Mouse (Mus musculus) ovary, postnatal 36 days (tissue): Measurements from ENCODE around the gene Pin1.
A peak's percentile ranks its signal among the peaks of the same experiment; 100 is the strongest.
"Not testable (repeated sequence)": the region's sequence is repeated elsewhere in the genome, so short reads cannot be mapped to it uniquely, and the experiment has no call there.

ENCODE experiments used
- DNase-seq: peaks from one replicate; pipeline ENCODE4 v3.0.0; 2022; ENCODE audit warnings: low spot score, mixed read lengths

The Pin1 gene

DNA sequence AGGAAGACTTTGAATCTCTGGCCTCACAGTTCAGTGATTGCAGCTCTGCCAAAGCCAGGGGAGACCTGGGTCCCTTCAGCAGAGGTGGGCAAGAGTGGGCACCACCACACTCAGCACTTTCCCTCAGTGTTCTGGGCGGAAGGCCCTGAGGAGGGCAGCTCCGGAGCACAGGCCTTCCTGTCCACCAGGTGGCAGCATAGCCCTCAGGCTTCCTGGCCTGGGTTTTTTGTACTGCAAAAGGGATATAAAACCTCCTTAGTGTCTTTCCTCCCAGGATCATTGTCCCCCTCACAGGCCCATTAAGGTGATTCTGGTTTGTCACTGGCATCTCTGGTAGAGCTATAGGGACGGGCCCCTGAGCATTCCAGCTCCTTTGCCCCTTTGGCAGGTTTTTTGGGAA is 10.4 kb downstream of the Pin1 start:
- DNase-seq: peak; percentile 59

DNA sequence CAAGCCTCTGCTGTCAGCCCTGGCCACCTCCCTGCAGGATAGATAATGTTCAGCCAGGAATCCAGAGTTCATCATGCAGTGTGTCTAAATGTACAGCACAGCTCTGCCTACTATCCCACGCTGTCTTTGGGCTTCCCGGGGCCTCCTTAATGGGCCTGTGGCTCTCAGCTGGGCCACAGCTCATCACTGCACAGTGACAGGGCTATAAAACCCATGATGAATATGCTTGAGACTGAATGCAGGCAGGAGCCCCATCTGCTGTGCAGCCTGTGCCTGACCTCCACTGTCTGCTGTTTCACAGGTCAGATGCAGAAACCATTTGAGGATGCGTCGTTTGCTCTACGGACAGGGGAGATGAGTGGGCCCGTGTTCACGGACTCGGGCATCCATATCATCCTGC is 11.0 kb downstream of the Pin1 start:
- no peak for DNase-seq

DNA sequence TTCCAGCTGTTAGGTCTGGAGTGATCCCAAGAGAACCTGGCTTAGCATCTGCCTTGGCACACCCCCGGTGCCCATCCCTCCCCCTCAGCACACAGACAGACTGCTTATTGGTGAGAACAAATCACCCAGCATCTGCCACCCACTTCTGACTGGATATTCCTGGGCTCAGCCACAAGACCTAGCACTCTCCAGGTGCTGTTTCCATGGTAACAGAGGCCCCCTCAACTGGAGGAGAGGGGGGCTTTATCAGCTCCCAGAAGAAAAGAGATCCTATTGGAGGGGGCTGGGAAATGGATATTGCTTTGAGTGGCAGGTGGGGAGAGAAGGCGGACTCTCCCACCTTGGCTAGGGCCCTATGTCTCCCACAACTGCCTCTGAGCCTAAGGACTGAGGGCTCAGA is 12.1 kb downstream of the Pin1 start:
- DNase-seq: no peak

DNA sequence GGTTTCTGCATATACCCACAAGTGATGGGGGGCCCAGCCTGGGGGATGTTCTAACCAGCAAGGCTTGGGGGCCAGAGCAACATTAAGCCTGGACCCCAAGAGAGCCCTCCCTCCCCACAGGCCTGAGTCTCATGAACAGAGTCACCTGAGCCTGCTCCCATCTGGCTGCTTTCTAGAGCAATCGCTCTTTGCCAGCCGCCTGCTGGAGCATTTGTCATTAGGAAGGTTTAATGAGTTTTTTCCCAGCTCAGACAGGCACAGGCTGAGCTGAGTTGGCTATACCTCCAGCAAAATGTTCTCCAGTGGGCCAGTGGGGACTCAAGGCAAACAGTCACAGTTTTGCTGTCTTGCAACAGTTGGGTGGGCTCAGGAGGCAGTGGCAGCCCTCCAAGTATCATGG is 12.5 kb downstream of the Pin1 start:
- no peak for DNase-seq

DNA sequence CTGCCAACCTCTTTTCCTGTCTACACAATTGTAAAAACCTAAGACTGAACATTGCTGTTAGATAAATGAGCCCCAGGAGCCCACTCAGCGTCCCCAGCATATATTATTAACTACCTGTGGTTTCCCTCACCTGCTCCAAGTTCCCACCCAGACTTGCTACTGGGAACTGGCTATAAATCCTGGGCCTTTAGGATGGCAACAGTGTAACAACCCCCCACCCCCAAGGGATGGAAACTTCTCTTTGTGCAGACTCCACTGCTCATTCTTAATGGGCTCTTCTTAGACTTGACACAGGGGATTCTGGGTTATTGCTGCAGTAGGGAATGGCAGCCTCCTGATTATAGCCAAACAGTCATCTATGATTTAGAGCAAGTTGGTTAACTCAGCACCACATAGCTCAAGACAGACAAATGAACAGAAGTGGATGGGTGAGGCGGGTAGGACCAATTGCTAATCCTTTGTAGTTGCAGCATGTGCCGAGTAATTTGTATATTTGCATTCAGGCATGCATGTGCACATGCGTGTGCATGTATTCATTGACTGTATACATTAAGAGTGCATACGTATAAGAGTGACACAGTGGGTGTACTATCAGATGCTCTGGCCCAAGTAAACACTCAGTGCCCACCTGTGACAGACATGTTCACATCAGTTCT is 13.2 kb downstream of the Pin1 start:
- DNase-seq: no peak

DNA sequence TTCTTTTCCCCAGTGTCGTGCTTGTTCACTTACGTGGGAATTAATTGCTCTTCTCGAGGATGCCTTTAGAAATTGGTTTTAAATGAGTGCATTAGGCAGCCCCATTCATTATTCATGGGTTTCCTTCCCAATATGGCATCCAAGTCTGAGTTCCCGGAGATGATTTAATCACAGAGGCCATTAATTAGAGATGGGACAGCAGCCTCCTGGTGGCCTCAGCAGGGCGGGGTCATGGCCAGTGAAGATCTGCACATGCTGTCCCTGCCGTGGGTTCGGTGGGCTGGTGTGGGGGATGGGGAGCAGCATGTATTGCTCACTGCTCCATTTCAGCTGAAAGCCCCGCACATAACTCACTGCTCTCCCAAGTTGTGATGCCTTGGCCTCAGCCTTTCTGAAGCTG is 14.0 kb downstream of the Pin1 start:
- DNase-seq: no peak

DNA sequence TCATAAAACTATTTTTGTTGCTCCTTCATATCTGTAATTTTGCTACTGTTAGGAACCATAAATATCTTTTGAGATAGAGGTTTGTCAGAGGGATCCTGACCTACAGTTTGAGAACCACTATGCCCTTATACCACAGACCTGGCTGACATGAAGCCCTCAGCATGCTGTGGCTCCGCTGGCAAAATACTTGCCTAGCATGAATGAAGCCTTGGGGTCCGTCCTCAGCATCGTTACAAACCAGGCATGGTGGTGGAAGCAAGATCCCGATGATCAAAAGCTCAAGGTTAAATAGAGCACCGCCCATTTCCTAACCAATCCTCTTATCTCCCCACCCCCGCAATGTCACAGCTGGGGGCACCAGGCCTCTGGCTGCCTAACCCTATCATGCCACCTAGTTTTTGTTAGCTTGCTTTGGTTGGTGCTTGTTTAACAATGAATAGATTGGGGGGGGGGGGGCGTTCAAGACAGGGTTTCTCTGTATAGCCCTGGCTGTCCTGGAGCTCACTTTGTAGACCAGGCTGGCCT is 14.7 kb downstream of the Pin1 start:
- no peak for DNase-seq

DNA sequence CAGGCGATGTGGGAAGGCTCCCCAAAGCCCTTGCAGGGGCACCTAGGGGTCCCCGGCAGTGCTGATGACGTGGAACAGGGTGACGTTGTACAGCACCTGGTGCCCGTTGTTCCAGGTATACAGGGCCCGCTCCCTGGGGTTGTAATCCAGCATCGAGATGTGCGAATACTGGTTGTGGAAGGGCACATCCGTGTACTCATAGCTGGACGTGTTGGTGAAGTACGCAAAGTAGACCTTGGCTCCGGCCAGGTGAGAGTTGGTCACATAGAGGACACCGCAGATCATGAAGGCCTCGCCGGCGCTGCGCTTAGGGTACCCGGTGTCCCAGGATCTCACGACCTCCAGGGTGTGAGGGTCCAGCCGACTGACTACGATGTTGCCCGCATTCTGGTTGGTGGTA is 16.2 kb downstream of the Pin1 start:
- DNase-seq: no peak

DNA sequence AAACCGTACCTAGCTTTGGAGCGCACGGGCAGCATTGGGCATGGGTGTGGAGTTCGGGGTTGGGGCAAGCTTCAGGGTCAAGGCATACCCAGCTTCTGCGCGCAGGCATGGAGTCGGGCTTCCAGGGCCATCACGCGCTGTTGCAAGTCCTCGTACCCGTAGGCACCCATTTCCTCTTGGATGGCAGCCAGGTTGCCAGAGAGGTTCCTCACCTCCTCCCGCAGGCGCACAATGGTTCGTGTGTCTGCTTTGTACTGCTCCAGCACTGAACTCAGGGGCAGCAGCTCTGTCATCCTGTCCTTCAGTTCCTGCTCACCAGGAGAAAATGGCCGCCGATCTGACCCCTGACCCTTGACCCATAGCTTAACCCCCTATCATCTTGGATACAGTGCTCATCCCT is 20.2 kb downstream of the Pin1 start:
- DNase-seq: peak; percentile 19

DNA sequence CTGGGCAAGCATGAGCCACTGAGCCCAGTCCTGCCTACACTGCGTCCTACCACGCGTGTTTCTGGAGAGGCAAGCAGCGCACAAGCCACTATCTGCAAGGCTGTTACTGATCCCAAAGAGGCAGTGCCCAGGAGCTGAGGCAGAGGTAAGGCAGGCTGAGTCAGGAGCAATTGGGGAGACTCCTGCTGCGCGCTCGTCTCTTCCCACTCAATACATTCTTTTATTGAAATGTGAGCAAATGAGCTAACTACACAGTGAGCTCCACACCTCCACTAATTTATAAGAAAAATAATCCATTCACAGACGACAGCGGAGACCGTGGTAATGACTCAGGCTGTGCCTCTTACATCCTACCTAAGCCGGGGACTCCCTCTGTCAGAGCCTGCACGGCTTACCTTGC is 26.0 kb downstream of the Pin1 start:
- no peak for DNase-seq

DNA sequence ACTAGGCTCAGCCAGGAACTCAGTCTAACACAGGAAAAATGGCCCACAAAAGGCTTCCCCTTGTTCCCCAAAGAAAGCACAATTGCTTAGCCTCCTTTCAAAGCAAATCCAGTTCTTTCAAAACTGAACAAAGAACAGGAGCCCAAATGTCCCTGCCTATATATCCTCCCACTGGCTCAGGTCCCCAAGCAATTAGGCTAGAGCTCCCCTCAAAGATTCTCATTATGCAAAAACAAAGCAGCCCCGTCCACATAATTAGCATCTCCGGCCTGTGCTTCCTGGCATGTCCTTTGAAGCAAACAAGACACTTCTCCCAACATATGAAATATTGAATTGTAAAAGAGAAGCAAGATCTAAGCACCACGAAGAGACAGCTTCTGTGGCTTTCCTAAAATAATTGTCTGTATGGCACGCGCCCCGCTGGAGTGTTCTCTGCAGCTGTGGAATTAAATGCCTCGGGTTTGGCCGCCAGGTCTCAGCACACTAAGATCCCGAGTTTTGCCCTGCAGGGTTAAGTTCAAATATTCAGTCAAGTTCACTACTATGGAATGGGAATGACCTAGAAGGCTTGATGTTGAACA is 28.6 kb downstream of the Pin1 start:
- no peak for DNase-seq

DNA sequence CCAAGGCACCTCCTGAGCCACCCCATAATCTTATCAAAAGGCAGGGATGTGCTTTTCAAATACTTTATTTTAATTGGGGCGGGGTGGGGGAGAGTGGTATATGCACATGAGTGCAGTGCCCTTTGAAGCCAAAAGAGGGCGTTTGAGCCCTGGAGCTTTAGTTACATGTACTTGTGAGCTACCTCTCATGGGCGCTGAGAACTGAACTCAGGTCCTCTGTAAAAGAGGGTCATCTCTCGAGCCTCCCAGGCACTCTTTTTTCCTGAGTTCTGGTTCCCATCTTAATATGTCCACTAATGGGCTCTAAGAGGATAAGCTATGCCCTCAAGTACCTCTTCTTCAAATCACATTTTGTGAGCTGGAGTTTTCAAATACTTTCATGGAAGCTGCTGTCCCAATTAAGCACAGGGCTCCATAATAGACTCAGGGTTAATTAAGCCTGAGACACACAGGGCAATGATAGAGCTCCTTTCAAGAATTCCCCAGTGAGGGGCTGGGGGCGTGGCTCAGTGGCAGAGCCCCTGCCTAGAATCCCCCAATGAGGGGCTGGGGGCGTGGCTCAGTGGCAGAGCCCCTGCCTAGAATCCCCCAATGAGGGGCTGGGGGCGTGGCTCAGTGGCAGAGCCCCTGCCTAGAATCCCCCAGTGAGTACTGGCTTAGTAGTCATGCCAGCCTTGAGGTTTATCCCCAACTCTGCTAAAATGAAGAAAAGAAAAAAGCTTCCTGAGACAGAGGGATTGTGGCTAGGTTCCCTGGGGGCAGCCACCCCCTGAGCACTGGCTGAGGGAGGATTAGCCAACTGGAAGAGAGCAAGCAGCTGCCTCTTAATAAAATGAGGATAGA is 29.9 kb downstream of the Pin1 start:
- DNase-seq: no peak

DNA sequence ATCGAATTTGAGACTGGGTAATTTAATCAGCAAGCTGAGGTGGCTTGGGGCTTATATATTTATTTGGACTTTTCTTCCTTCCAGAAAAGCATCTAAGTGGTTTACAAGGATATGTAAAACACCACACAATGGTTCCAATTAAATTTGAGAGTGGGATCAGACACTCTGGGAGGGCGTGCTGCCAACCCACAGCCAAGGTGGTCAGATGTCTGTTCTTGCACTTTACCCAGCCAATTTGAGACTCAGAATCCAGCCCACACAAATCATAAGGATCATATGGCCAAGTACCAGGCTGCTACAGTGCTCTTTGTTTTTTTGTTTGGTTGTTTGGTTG is 30.5 kb downstream of the Pin1 start:
- DNase-seq: no peak

DNA sequence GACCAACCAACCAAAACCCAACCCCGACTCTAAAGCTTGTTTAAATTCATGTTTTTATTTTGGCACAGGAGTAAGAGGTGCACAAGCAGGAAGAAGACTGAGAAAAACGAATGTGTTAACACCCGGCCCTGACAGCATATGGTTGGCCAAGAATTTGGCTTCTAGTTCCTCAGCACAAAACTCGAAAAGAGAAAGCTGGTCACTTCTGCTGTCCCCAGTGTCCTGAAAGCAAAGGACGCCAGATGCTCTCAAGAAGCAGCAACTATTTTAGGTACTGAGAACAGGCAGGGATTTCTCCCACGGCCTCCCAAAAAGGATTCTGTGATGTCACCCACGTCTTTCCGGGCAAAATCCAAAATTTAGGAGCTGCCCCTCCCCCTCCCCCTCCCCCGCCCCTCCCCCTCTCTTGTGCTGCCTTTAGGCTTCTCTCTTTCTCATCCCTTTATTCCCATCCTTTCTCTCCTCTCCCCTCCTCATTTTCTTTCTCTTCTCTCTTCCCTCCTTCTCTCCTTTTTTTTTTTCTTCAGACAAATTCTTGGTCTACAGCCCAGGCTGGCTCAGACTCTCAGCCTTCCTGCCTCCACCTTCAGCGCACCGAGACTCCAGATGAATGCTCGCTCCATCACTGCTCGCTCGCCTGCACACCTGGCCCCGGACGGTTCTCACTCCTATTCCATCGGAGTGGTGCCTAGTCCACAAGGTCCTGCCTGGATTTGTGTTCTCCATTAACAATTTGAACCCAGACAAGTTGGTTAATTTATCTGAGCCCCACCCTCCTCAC is 33.4 kb downstream of the Pin1 start:
- DNase-seq: no peak

DNA sequence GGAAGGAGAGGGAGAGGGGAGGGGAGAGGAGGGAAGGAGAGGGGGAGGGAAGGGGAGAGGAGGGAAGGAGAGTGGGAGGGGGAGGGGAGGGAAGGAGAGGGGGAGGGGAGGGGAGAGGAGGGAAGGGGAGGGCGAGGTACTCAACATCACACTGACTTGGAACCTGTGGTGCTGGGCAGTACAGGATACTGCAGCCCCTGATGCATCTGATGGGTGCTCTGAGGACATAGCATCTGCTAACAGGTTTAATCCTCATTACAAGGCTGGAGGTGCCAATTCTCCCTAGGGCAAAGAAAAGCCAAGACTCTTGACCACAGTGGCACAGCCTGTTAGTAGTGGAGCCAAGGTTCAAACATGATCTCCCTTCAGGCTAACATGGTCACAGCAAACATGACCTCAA is 37.5 kb downstream of the Pin1 start:
- DNase-seq: no peak

DNA sequence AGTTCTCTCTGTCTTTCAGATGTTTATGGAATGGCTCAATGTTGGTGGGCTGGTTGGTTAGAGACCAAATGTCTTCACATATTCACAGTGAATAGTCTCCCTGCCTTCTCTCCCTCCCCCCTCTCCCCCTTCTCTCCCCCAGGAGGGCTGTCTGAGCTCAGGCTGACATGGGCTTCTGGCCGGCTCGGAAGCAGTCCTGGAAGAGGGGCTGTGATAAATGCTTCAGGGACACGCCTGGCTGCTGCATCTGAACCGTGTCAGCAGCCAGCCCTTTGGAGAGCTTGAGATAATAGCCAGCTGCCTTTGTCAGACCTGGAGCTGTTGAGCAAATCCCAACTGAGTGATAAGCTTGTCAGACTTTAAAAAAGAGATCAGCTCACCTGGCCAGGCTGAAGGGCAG is 38.0 kb downstream of the Pin1 start:
- DNase-seq: peak; percentile 20

DNA sequence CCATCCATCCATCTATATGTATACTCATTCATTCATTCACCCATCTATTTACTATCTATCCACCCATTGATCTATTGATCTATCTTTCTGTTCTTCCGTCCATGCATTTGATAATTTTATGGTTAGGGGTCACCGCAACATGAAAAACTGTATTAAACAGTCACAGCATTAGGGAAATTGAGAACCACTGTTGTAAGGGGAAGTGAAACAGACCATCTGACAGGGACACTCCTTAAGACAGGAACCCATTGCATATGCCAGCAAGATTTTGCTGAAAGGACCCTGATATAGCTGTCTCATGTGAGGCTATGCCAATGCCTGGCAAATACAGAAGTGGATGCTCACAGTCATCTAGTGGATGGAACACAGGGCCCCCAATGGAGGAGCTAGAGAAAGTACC is 38.6 kb downstream of the Pin1 start:
- not testable (repeated sequence) for DNase-seq

DNA sequence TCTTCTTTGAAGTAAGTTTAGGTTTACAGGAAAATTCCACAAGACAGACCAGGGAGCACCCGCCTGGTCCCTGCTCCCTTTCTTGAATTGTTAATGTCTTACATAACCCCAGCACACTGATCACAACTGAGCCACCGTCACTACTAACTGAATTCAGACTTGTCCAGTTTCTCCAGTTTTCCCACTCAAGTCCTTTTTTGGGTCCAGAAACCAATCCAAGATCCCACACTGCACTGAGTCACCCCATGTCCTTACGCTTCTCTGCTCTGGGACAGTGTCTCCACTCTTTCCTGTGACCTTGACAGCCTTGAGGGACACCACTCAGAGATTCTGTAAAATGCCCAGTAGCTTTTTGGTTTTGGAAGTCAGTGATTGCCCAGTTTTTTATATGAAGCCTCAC is 41.0 kb downstream of the Pin1 start:
- no peak for DNase-seq

DNA sequence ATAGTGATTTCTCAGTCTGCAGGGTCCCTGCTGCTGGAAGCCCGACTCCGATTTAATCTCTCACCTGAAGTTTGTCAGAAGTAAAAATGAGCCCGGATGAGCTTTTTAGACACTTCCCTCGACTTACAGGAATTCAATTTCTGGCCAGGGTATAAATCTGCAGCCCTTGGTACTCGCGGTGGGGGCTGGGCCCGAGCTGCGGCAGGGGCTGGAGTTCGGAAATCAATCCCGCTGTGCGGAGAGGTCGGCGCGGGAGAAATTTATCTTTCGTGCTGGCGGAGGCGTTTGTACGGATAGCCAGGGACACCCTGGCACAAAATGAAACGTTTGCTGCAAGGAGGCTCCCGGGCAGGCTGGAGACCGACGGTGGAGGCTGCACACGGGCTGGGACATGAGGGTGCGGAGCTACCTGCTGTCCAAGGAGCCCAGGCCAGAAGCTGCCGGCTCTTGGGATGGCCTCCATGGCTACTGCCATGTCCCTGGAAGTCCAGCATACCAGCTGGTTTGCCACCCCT is 42.9 kb downstream of the Pin1 start:
- DNase-seq: peak; percentile 20

DNA sequence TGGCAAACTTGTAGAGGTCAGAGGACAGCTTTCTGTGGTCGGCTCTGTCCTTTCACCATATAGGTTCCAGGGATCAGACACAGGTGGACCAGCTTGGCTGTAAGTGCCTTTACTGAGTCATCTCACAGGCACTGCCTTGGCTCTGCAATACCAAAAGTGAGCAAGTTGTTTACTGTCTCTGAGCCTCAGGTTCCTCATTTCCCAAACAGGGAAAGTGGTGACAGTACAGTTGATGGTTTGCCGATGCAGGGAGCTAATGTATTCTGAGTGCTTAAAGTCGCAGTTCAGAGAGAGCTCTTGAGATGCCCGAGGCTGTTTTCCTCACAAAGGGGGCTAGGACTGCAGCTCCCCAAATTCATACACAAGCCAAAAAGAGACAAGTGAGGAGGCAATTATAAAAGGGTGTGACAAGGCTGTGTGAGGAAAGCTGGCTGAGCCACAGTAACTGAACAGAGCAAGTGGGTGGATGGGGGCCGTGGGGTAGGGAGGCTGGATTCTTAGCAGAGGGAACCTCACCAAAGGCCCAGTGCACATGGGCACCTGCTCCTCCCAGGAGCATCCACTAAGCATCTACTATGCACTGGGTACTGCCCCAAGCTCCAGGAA is 44.3 kb downstream of the Pin1 start:
- no peak for DNase-seq

DNA sequence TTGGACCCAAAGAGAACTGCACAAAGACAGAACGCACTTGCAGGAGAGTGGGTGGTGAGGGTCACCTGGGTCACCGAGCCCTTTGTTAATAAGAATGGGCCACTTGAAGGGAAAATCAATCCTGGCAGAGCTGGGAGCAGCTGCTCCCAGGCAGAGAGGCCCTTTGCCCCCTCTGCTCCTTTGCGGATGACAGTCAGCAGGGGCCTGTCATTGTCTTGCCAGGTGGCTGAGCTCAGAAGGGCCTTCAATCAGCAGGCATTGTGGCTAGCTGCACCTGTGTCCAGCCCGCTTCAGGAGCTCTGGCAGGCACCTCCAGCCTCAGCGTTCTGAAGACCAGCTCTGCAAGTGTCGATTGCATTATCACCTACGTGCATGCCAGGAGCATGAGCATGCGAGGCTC is 45.6 kb downstream of the Pin1 start:
- DNase-seq: no peak

DNA sequence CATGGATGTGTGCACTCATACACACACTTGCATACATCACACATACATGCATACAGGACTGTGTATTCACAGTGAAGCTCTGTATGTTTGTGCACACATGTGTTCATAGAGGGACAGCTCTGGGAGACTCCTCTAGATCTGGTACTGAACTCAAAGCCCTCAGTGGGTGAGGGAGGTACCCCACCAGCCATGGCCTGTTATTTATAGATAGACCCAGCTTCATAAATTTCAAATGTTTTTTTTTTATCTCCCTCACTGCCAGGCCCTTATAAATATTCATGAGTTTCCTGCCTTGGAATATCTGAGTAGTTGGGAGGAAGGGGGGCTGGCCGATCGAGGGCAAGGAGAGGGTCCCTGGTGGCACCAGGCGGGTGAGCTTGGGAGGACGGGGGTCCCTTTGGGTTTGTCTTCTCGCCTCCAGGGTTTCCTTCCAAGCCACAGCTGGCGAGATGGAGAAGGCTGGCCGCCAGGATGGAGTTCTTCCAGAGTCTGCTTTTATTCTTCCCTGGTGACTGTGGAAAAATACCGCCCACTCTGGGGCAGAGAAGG is 52.0 kb downstream of the Pin1 start:
- no peak for DNase-seq
